Mouse (Mus musculus) skeletal muscle tissue, adult 2 months (tissue): Measurements from ENCODE around the gene Ak5.
"Not testable (repeated sequence)": the region's sequence is repeated elsewhere in the genome, so short reads cannot be mapped to it uniquely, and the experiment has no call there.

ENCODE experiments used
- DNase-seq: peaks from one replicate; pipeline ENCODE4 v3.0.0-alpha.2; 2012; ENCODE audit warnings: low read depth, low spot score

The Ak5 gene

DNA sequence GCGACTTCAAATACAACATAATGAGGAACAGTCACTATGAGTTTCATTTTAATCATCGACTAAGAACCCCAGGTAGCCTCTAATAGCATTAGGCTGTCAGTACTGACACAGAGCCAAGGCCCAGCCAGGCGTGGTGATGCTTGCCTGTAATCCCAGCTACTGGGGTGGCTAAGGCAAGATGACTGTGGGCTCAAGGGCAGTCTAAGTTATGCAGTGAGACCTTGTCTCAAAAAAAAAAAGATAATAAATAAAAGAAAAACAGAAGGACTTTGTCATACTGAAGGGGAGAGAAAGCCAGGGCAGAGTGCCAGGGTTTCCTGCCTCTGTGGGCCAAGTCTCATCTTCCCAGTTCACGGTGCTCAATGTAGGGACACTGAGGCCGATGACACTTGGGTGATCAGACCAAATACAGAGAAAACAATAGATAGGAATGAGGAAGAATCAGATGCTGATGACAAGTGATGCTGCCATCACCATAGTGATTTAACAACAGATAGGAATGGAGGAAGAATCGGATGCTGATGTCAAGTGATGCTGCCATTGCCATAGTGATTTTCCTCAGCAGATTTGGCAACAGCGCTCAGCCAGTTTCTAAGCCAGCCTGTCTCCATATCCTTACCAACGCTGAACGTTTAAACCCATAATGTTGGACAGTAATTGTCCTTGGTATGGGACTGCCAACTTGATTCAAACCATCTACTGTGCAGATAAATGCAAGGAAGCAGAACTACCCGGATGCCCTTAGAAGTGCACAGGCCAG lies 42.9 kb downstream of the Ak5 start:
- DNase-seq, result no peak

GRCm38 (mm10) chr3:152620534-152620933 lies 47.6 kb downstream of the Ak5 start:
- DNase-seq, result no peak

DNA sequence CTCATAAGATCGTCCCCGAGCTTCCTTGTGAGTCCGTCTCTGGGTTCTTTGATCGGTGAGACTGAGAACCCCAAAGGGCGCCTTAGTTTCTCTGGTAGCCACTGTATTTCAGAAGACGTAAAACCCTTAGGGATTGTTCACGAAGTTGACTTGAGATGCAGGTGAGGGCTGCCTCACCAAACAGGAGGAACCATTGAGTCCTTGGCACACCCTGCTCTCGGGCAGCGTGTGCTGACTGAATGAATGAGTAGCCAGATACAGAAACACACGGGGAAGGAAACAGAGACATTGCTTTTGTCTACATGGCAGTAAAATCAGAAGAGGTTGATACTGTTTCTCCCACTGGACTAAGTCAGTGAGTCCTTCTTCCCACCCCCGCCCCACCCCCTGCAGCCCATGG lies 48.1 kb downstream of the Ak5 start:
- DNase-seq, result no peak

- DNase-seq, result no peak
These were observed 59.1 kb downstream of the Ak5 start for GRCm38 (mm10) chr3:152609076-152609475.

DNA sequence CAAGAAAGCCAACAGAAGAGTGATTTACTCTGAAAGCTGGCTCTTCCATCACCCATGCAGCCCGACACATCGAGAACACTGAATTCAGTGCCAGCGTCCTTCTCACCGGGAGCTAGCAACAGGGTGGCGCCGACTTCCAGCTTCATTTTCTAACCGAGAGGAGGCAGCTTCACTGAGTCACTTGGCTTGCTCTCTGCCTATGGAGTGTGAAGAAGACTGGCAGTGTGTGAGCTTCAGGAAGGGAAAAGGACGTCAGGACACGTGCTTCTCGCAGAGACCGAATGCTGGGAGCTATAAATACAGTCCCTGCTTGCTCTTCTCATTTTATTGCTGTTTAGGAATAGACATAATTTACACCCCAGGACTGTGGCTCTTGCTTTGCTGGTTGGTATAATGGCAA lies 62.3 kb downstream of the Ak5 start:
- no peak for DNase-seq

DNA sequence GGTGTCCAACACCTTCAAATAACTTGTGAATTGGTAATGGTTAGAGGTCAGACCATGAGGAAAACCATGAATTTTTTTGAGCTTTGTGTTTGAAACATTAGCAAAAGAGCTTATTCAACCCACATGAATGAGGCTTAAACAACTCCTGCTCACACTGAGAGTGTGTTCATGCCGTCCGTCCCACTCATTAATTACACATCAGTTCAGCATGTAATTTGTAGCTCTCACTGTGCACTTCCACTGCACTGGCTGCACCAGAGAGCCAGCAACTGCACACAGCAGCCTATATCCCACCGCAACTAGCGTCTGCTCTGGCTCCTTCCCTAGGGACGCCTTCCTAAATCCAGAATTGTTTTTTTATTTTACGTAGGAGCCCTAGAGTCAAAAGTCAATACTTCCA lies 68.5 kb downstream of the Ak5 start:
- DNase-seq, result no peak

DNA sequence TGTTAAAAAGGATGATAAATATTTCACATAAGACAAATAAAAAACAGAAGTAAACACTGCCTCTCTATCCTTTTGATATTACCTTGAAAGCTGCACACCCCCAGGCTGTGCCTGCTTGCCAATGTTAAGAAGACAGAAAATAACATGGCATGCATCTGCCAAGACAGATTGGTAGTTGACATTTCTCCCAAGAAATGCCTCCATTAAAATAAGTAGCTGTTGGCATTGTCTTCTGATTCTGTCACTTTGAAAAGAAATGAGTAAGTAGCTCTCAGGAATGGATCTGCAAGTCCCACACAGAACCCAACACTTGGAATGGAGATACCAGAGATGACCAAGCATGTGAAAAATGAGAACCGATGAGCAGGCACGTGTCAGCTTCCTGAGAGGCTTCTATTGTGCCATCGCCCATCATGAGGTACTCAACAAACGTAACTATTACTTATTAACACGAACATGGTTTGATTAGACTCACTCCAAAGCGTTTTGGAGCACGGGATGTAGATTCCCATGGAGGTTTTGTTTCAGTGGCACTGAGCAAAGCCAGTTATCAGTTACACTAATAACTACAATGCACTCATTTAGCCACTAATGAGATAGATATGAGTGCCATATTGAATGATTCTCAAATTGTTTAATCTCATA lies 71.6 kb downstream of the Ak5 start:
- no peak for DNase-seq

- no peak for DNase-seq
These were observed 75.3 kb downstream of the Ak5 start for GRCm38 (mm10) chr3:152592767-152593425.

- no peak for DNase-seq
These were observed 77.7 kb downstream of the Ak5 start for GRCm38 (mm10) chr3:152590491-152590890.

DNA sequence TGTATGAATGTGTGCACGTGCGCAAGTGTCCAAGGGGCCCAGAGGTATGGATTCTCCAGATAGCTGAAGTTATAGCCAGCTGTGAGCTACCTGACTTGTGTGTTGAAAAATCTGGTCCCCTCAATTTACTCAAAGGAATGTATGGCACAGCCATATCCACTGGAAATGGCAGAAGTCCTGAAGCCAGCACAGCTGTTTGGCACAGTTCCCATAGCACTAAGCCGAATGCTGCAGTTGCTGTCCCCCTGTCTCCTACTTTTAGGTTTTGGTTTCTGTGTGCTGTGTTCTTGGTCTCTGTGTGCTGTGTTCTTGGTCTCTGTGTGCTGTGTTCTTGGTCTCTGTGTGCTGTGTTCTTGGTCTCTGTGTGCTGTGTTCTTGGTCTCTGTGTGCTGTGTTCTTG lies 79.1 kb downstream of the Ak5 start:
- DNase-seq, result not testable (repeated sequence)

- DNase-seq, result no peak
These were observed 81.2 kb downstream of the Ak5 start for GRCm38 (mm10) chr3:152587007-152587406.

- DNase-seq, result no peak
These were observed 82.0 kb downstream of the Ak5 start for GRCm38 (mm10) chr3:152586191-152586590.

GRCm38 (mm10) chr3:152585581-152585980 lies 82.6 kb downstream of the Ak5 start:
- DNase-seq, result no peak

DNA sequence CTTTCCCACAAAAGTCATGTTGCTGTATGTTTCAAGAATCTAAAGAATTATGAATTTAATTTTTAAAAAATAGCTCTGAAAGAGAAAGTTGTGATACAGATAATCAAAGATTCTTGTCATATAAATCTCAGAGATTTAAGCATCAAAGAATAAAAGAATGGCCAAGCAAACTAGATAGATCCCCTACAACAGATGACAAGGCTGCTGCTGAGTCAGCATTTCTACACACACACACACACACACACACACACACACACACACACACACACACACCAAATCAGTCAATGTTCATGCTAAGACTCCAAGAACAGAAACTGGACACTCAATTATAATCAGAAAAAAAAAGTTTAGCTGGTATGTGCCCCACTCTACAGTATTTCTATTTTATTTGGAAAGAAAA lies 85.1 kb downstream of the Ak5 start:
- DNase-seq, result no peak

GRCm38 (mm10) chr3:152581853-152582252 lies 86.3 kb downstream of the Ak5 start:
- DNase-seq, result not testable (repeated sequence)

GRCm38 (mm10) chr3:152579984-152580591 lies 88.1 kb downstream of the Ak5 start:
- DNase-seq, result no peak

DNA sequence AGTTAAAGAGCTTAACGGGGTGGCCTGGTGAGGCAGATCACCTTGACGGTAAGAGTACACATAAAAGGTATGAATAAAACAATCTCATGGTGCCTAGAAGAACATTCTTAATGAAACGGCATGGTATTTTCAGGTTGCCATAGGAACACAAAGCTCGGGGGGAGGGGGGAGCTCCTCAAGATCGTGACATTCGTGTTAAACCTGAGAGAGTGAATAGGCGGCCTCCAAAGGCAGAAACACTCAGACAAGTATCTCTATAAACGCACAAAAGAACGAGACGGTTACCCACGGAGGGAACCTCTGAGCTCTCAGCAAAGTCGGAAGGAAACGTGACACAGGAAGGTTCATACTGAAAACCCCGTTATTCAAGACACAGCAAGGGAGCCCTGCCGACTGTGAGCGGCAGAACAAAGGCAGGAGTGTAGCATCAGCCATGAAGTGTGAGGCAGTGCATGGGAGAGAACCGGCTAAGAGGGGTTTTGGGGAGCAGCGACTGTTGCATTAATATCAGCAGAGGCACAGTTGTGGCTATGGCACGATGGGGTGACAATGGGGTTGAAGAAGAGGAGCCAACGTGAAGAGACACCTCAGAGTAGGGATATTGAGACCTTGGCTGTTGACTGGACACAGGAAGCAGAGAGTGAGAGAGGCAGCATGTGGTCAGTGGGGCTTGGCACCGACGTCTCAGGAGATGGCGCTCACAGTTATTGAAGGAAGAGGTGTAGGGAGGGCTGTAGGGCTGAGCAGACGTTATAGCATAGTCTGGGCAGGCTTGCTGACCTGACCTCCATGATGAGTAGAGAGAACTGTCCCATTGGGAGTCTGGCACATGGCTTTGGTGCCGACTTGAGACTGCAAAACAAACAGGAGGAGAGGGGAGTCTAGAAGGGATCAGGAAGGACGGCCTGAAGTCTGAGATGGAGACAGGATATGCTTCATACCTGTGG lies 89.6 kb downstream of the Ak5 start:
- DNase-seq, result no peak

DNA sequence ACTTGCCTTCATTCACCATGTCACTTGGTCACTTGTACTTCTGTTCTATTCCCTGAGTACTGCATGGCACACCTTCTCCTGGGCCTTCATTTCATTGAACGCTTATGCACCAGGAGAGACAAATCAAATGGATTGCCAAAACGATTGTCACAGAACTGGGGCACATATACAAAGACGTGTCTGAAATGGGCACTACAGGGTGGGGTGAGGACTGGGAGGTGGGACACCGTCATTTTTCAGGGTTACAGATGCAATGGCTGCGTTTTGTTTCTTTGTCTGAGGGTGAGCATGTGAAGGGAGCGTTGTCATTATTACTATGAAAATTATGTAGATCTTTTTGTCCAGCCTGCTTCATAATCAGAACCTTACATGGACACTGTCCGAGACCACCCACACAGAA lies 90.4 kb downstream of the Ak5 start:
- DNase-seq, result no peak

GRCm38 (mm10) chr3:152577273-152577672 lies 90.9 kb downstream of the Ak5 start:
- no peak for DNase-seq

DNA sequence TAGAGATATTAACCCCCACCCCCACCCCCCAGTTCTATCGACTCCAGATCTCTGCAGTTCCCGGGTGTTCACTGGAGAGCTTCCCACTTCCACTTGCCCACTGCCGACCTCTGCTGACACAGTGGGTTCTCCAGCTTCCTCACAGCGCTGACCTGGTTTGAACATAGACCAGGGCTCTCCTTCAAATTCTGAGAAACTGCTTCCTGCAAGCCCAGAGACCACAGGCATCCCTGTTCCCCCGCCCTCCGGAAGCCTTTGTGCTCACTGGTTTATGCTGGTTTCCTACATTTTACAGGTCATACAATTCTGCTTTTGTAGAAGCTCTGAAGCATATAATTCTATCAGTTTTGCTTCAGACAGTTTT lies 98.9 kb downstream of the Ak5 start:
- no peak for DNase-seq

DNA sequence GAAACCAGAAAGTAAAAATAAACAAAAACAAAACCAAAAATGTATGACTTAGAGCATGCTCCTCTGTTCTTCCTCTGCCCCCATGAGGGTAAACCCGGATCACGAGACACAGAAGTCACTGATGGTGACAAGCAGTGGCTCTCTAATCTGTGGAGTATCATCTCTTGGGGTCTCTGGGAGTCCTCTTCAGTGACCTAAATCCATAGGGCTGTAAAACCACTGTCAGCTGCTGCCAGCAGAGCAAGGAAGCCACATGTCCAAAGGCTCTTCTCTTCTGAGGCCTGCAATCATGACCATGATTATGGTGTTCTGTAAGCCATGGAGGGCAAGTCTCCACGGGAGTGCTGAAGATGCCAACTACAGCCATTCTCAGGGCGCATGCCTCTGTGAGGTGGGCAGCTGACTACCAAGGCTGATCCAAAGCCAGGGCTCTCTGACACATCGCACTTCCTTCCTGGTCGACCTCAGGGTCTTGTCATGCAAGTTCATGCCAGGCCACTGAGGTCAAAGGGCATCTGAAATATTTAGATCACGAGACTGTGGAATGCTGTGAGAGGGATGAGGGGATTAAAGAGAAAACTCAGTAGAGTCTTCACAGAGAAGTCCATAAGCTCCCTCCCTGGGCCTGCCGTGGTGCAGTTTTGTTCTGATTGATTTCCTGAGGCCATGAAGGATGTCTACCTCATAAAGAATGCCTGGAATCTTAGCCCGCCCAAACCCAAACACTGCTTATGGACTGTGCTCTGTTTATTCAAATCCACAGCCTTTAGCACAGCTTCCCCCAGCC lies 99.5 kb downstream of the Ak5 start:
- DNase-seq, result no peak
